9 mouse cellular contexts compared by ENCODE assay signal in genomic region chr7:121198933-121199332, GRCm38 (mm10).
A peak's percentile ranks its signal among the peaks of the same experiment; 100 is the strongest.
DNase-seq lines count a peak whose midpoint lies in the region; ATAC-seq lines count a peak whose summit lies in the region.
"Had no signal": no experiment of that assay in that cellular context is flagged by ENCODE, and none has a peak within 500 bp of the region (broad histone marks: within the 10 kb centered on the region; RNA-seq: fewer than 3 reads in every experiment).

No protein-coding gene starts in this region.

- ATAC-seq in erythroblast, adult 5-6 weeks (replicated peaks; ENCODE audit: low FRiP score, poor library complexity, severe bottlenecking) = no peak

- DNase-seq in cerebellum, adult 18-20 months = peak; percentile 3 to 9
- no peak for DNase-seq in cerebellum, adult 11 months
- DNase-seq in left cerebral cortex, adult 18-20 months (ENCODE audit: low spot score in 2 of 2) = peak; percentile 36 to 57
- no peak for DNase-seq in left cerebral cortex, adult 11 months (ENCODE audit: low spot score)
- DNase-seq in layer of hippocampus, adult 18-20 months (ENCODE audit: low spot score in 2 of 2) = peak; percentile 5 to 28
- DNase-seq in right cerebral cortex, postnatal 25 days = peak; percentile 42
- no peak for DNase-seq in spleen, postnatal 10 days (ENCODE audit: low spot score in 2 of 2)
- DNase-seq: heart, adult 18-20 months had no signal

Comparison
In these comparisons a context has a peak if more than half of its experiments do, and no peak if none do; other contexts are left out.
1. DNase-seq: peak in cerebellum, adult 18-20 months (2 of 2), left cerebral cortex, adult 18-20 months (2 of 2), layer of hippocampus, adult 18-20 months (2 of 2) and right cerebral cortex, postnatal 25 days (single experiment); none in cerebellum, adult 11 months (single experiment), left cerebral cortex, adult 11 months (single experiment) and spleen, postnatal 10 days (0 of 2).